Mouse (Mus musculus) erythroblast, embryonic 14.5 days (primary cell): ENCODE results near the gene Grpel1.

Experiments used
- GATA1 ChIP-seq: IDR thresholded peaks from 2 replicates; pipeline ENCODE4 v1.6.1; 2012; ENCODE audit warnings: low read length, inconsistent platforms, mixed read lengths
- TAL1 ChIP-seq: IDR thresholded peaks from 3 replicates; pipeline ENCODE4 v1.6.1; 2012; ENCODE audit warnings: low read length, inconsistent platforms, mixed read lengths

GRCm38 (mm10) chr5:36478540-36479420 is 14.0 kb downstream of the Grpel1 start:
- TF ChIP-seq GATA1 (no peak), TAL1 (no peak)
